Mouse (Mus musculus): Measurements from ENCODE around the gene Sohlh1. TPM values are rescaled to one million over a fixed set of nuclear protein-coding genes. Genes with fewer than 3 reads are reported as not detected.
A peak's percentile ranks its signal among the peaks of the same experiment; 100 is the strongest.
"Not testable (repeated sequence)": the region's sequence is repeated elsewhere in the genome, so short reads cannot be mapped to it uniquely, and the experiment has no call there.

Sohlh1 gene
- total RNA-seq, 2 experiments from 2014 or later = not detected

- DNase-seq = no peak
- intact Hi-C loops (cut with DNase I) = no loop called here
Measured at GRCm38 (mm10) chr2:25842758-25843157, 4.3 kb downstream of the Sohlh1 start.

- intact Hi-C loops (cut with DNase I) = no loop called here
- DNase-seq = no peak
Measured at GRCm38 (mm10) chr2:25842161-25842560, 4.9 kb downstream of the Sohlh1 start.

- peak; percentile 79 for DNase-seq
- intact Hi-C loops (cut with DNase I) = loop anchor here (10.0 kb wide), 1 partner anchor 99 kb away; no protein-coding TSS in a partner anchor
Measured at GRCm38 (mm10) chr2:25836291-25836690, 10.8 kb downstream of the Sohlh1 start.

DNA sequence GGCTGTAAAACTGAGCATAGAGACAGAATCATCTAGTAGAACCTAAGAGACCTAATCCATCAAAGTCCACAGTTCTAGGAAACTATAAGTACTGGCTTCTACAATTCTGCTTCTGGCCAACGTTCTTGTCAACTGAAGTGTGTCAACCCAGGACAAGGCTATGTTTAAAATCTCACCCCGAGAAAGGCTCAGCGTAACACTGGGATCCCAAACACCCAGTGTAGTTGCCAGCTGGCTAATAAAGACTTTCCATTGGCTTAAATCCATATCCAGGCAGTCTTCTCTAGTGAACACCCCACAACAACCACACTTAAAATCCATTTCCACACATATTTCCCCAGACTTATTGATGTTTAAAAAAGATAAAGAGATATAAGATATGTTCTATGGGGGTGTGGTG, 16.3 kb downstream of the Sohlh1 start:
- no peak for DNase-seq
- intact Hi-C loops (cut with DNase I) = loop anchor here (10.0 kb wide), 1 partner anchor 104 kb away; no protein-coding TSS in a partner anchor

GRCm38 (mm10) chr2:25828344-25828947, 18.6 kb downstream of the Sohlh1 start:
- intact Hi-C loops (cut with DNase I) = loop anchor here (10.0 kb wide), 1 partner anchor 954 kb away; no protein-coding TSS in a partner anchor
- no peak for DNase-seq

GRCm38 (mm10) chr2:25824751-25825150, 22.3 kb downstream of the Sohlh1 start:
- no peak for DNase-seq
- intact Hi-C loops (cut with DNase I) = loop anchor here (10.0 kb wide), 1 partner anchor 950 kb away; no protein-coding TSS in a partner anchor

DNA sequence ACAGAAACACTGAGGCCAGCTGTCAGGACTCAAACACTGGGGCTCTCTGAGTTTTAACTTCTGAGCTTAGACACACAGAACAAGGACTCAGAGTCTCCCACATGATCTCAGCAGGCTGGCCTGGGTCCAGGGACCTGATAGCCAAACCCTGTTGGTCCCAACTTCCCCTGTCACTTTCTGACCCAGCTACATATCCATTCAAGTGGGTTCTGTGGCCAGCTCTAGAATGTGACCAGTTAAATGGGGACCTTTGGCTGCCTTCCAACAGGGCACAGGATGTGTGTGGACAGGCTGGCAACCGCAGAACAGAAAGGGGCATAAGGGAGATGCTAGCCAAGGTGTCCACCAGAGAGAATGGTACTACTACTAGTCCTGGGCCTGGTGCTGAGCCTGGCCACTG, 24.2 kb downstream of the Sohlh1 start, which contains the start of gene Lcn9:
Lcn9 (plus strand) TSS at position 348 of the 400 bp plus-strand sequence.
- DNase-seq = peak; percentile 27
- intact Hi-C loops (cut with DNase I) = loop anchor here (10.0 kb wide), 1 partner anchor 948 kb away; no protein-coding TSS in a partner anchor

- DNase-seq; intact Hi-C loops (cut with DNase I): not testable (repeated sequence)
Measured at GRCm38 (mm10) chr2:25815748-25816147, 31.3 kb downstream of the Sohlh1 start, which contains the start of gene Glt6d1. TSS of gene Glt6d1 (minus strand) at chr2:25815848.

GRCm38 (mm10) chr2:25813364-25813763, 33.7 kb downstream of the Sohlh1 start:
- intact Hi-C loops (cut with DNase I) = no loop called here
- no peak for DNase-seq

- DNase-seq = no peak
- intact Hi-C loops (cut with DNase I) = no loop called here
Measured at GRCm38 (mm10) chr2:25811711-25812110, 35.3 kb downstream of the Sohlh1 start.

DNA sequence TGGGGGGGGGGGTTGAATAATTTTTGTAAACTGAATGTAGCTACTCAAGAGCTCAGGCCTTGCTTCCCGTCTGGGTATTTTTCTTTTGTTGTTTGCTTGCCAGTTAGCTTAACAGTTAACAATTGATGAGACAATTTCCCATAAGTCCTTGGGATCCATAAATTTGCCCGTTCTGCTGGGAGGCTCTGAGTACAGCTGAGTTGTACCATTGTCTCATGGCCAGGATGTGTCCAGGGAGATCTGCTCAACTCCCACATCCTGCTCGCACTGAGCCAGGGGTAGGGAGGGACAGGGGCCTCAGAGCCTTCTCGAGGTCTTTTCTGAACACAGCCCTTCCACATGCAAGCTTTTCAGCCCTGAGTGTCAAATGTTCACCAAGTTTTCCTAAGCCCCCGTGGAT, 49.0 kb downstream of the Sohlh1 start:
- DNase-seq = no peak
- intact Hi-C loops (cut with DNase I) = no loop called here

DNA sequence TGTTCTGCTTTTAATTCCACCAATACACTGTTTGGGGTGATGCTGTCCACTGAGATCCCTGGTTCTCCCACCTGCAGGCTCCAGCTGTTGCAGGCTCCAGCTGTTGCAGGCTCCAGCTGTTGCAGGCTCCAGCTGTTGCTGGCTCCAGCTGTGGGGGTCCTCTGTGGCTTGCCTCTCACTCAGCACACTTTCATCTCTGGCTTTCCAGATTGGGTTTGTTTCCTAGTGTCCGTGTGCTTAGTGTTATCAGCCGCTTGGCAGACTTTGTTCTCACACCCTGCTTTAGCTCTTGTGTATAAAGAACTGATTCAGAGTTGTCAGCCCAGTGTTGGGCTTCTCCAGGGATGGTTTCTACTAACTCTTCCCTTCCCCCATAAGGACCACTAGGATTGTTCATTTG, 49.4 kb downstream of the Sohlh1 start:
- intact Hi-C loops (cut with DNase I) = no loop called here
- no peak for DNase-seq

Other genes starting within 250 kb of the Sohlh1 start
- 10 to 100 TPM; 85.9 to 87.1 TPM for gene Rabl6, start 238.7 kb downstream of the Sohlh1 start, total RNA-seq (2021)
- gene Ccdc183, start 229.6 kb downstream of the Sohlh1 start, total RNA-seq (2021) = not detected
- 10 to 100 TPM; 21.7 to 27.1 TPM for gene Tmem141, start 225.2 kb downstream of the Sohlh1 start, total RNA-seq (2021)
- 1 to 10 TPM; 1.0 to 1.6 TPM for gene Fcna, start 219.2 kb downstream of the Sohlh1 start, total RNA-seq (2021)
- not detected for gene Lcn8, start 194.1 kb downstream of the Sohlh1 start, total RNA-seq (2021)
- gene Lcn5, start 189.3 kb downstream of the Sohlh1 start, total RNA-seq (2021) = not detected
- gene Lcn6, start 170.5 kb downstream of the Sohlh1 start, total RNA-seq (2021) = not detected
- gene Lcn10, start 164.5 kb downstream of the Sohlh1 start, total RNA-seq (2021) = not detected
- gene Obp2a, start 147.2 kb downstream of the Sohlh1 start, total RNA-seq (2021) = not detected
- gene Bmyc, start 140.5 kb downstream of the Sohlh1 start, total RNA-seq (2021) = 10 to 100 TPM; 75.2 to 76.6 TPM
- gene Obp2b, start 110.2 kb downstream of the Sohlh1 start, total RNA-seq (2021) = not detected
- gene Lcn3, start 81.7 kb downstream of the Sohlh1 start, total RNA-seq (2021) = not detected
- not detected for gene Lcn11, start 70.2 kb downstream of the Sohlh1 start, total RNA-seq (2021)
- gene Gm13539, start 65.0 kb downstream of the Sohlh1 start, total RNA-seq (2021) = not detected
- gene Glt6d1, start 31.4 kb downstream of the Sohlh1 start, total RNA-seq (2021) = not detected
- not detected for gene Lcn9, start 24.1 kb downstream of the Sohlh1 start, total RNA-seq (2021)
- gene Kcnt1, start 16.5 kb upstream of the Sohlh1 start, total RNA-seq (2021) = 10 to 100 TPM; 62.7 to 81.2 TPM
- 100 to 1,000 TPM; 195 to 203 TPM for gene Camsap1, start 136.0 kb upstream of the Sohlh1 start, total RNA-seq (2021)
- 10 to 100 TPM; 90.5 to 92.0 TPM for gene Ubac1, start 174.5 kb upstream of the Sohlh1 start, total RNA-seq (2021)